Mouse (Mus musculus) erythroblast, embryonic 14.5 days (primary cell): ENCODE measurements around the gene Efr3b.

ENCODE experiments used
- GATA1 ChIP-seq: IDR thresholded peaks from 2 replicates; pipeline ENCODE4 v1.6.1; 2012; ENCODE audit warnings: low read length, inconsistent platforms, mixed read lengths
- TAL1 ChIP-seq: IDR thresholded peaks from 3 replicates; pipeline ENCODE4 v1.6.1; 2012; ENCODE audit warnings: low read length, inconsistent platforms, mixed read lengths

DNA sequence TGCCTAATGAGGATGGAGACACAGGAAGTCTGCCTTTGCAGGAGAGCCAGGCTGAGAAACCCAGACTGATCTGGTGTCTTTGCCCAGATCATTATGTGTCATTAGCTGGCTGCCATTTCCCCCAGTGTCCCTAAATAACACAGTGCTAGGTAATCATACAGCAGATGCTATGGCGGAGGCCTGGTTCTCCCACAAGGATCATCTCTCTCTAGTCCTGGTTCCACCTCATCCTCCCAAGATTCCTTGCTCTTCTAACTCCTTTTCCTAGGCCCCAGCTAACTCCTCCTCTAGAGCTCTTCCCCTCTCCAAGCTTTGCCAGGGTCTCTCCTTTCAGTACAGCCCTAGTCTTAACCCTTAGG, 57.7 kb downstream of the Efr3b start:
- TF ChIP-seq TAL1 (no peak), GATA1 (no peak)
